Mouse (Mus musculus) heart, embryonic 14.5 days (tissue): ENCODE data around the gene Rab20. TPM values are rescaled to one million over a fixed set of nuclear protein-coding genes. Genes with fewer than 3 reads are reported as not detected.
A peak's percentile ranks its signal among the peaks of the same experiment; 100 is the strongest.

Experiments used
- ATAC-seq: fragments of 200-750 bp; cut with Nextera tagmentation; 2 replicates; pipeline ENCODE4 v1.8.0; 2017; ENCODE audit warnings: low read depth, moderate TSS enrichment; ENCODE audit not compliant: insufficient number of reproducible peaks, insufficient read depth, low FRiP score
- H3K27ac ChIP-seq, 2 experiments: fragments of 200-500 bp in 1 of 2; fragments of 300-500 bp in 1 of 2; sonication (generic) in 1 of 2; replicated peaks in 1 of 2; 2 replicates each; pipeline ENCODE4 v1.5.1; 2012 to 2014; ENCODE audit warnings: low read depth in 2 of 2, low read length in 2 of 2, control low read depth in 1 of 2, mild to moderate bottlenecking in 1 of 2, mixed read lengths in 1 of 2; ENCODE audit not compliant: control insufficient read depth in 1 of 2, insufficient read depth in 1 of 2
- H3K27me3 ChIP-seq: fragments of 300-500 bp; sonication (generic); 2 replicates; pipeline ENCODE4 v1.6.1; 2014; ENCODE audit warnings: mild to moderate bottlenecking, low read length, control low read depth; ENCODE audit not compliant: control insufficient read depth, insufficient read depth
- H3K36me3 ChIP-seq: fragments of 300-500 bp; sonication (generic); 2 replicates; pipeline ENCODE4 v1.6.1; 2014; ENCODE audit warnings: mild to moderate bottlenecking, control low read depth, low read length, mixed read lengths; ENCODE audit not compliant: control insufficient read depth, insufficient read depth
- H3K4me1 ChIP-seq, 2 experiments: fragments of 200-500 bp in 1 of 2; fragments of 300-500 bp in 1 of 2; sonication (generic) in 1 of 2; 2 replicates each; pipeline ENCODE4 v1.6.1; 2012 to 2014; ENCODE audit warnings: low read length in 2 of 2, control low read depth in 1 of 2, mixed read lengths in 1 of 2; ENCODE audit not compliant: control insufficient read depth in 2 of 2, insufficient read depth in 2 of 2
- H3K4me2 ChIP-seq: fragments of 300-500 bp; sonication (generic); 2 replicates; pipeline ENCODE4 v1.6.1; 2014; ENCODE audit warnings: mild to moderate bottlenecking, low read length
- H3K4me3 ChIP-seq, 2 experiments: fragments of 200-500 bp in 1 of 2; fragments of 300-500 bp in 1 of 2; sonication (generic) in 1 of 2; 2 replicates each; pipeline ENCODE4 v1.5.1; 2012 to 2014; ENCODE audit warnings: low read length in 2 of 2, mild to moderate bottlenecking in 2 of 2, control low read depth in 1 of 2, low read depth in 1 of 2, moderate library complexity in 1 of 2; ENCODE audit not compliant: control insufficient read depth in 1 of 2, insufficient read depth in 1 of 2
- H3K9ac ChIP-seq: fragments of 300-500 bp; sonication (generic); 2 replicates; pipeline ENCODE4 v1.6.1; 2014; ENCODE audit warnings: mild to moderate bottlenecking, low read length
- H3K9me3 ChIP-seq: fragments of 300-500 bp; sonication (generic); 2 replicates; pipeline ENCODE4 v1.6.1; 2016; ENCODE audit warnings: low read length, control low read depth; ENCODE audit not compliant: control insufficient read depth
- WGBS: fragments of 180-500 bp; shearing (Covaris S2); extraction: QIAGEN DNeasy Blood & Tissue Kit; methylation state at CpG from one replicate; pipeline ENCODE4 v1.1.7; 2014; 5-methylcytosine and 5-hydroxymethylcytosine counted together
- polyA plus RNA-seq: library from polyadenylated mRNA; unstranded; fragments of >200 nt; fragmentation: Nextera tagmentation; extraction: Ambion mirVana; gene quantifications from 2 replicates; pipeline ENCODE4 v1.2.1, GENCODE M21; 2014

The Rab20 gene
- polyA plus RNA-seq, 1 experiment from 2014 or later, result 39.7 TPM

DNA sequence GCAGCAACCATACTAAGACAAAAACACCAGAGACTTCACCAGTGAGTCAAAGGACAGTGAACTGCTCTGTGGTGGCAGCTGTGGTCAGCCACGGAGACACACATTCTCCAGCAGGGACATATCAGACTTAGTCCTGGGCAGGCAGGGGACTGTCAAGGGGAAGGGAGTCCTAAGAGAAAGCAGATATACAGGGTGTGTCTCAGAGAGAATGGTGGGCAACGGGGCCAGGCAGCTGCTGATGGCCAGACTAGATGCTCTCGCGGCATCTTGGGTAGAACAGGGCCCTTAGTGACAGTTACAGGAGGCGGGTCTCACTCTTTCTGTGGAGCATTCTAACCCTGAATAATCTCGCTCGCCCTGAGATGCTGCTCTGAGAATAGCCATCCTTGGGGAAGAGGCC lies 34.3 kb downstream of the Rab20 start:
- no peaks in the 10 kb centered on the region for H3K27me3 ChIP-seq
- peaks cover 98% of the 10 kb centered on the region for H3K36me3 ChIP-seq
- WGBS, result 67% methylated on average over 7 of the region's 7 CpGs
- H3K4me3 ChIP-seq, result no peak overlapping the region
- H3K9me3 ChIP-seq, result no peaks in the 10 kb centered on the region
- no peak overlapping the region for H3K4me2 ChIP-seq
- H3K27ac ChIP-seq, result no peak overlapping the region
- no peaks in the 10 kb centered on the region; a peak in 1 of 4 replicates for H3K4me1 ChIP-seq
- H3K9ac ChIP-seq, result no peak overlapping the region
- no peak for ATAC-seq

DNA sequence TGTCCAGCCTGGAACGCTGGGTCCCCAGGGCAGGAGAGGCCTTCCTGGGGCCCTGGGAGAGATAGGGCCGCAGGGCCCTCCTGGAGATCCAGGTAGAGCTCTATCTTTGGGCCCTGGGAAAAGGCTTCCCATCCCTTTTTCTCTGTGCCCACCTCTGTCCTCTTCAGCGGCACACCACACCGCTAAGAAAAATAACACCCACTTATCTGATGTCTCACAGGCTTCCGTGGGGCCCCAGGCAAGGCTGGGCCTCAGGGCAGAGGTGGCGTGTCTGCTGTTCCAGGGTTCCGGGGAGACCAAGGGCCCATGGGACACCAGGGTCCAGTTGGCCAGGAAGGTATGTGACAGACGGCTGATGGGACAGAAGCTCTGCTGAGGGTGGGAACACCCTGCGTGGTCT lies 34.9 kb downstream of the Rab20 start:
- Histone ChIP-seq H3K4me2 (no peak overlapping the region), H3K27me3 (no peaks in the 10 kb centered on the region), H3K4me1 (no peaks in the 10 kb centered on the region; a peak in 1 of 4 replicates), H3K9me3 (no peaks in the 10 kb centered on the region), H3K27ac (no peak overlapping the region), H3K9ac (no peak overlapping the region), H3K4me3 (no peak overlapping the region), H3K36me3 (peaks cover 99% of the 10 kb centered on the region)
- ATAC-seq, result no peak
- WGBS, result 65% methylated on average over 9 of the region's 9 CpGs

GRCm38 (mm10) chr8:11441291-11441690 lies 37.2 kb downstream of the Rab20 start:
- no peak for ATAC-seq
- Histone ChIP-seq H3K9ac (no peak overlapping the region), H3K27me3 (no peaks in the 10 kb centered on the region), H3K27ac (no peak overlapping the region), H3K4me2 (no peak overlapping the region), H3K4me1 (no peaks in the 10 kb centered on the region; a peak in 1 of 4 replicates), H3K36me3 (peaks cover 97% of the 10 kb centered on the region), H3K9me3 (no peaks in the 10 kb centered on the region), H3K4me3 (no peak overlapping the region)
- 85% methylated on average over 6 of the region's 6 CpGs for WGBS

DNA sequence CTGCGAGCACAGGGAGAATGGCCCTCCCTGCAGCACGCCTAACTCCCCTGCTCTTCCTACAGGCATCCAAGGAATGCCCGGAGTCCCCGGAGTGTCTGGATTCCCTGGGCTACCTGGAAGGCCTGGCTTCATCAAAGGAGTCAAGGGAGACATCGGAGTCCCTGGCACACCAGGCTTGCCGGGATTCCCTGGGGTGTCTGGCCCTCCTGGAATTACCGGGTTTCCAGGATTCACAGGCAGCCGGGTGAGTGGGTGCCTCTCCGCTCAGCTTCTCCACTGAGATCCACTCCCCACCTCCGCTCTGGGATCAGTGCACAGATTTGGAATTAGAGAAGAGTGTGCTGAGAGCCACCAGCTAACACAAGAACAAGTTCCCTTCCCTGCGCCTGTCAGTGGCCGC lies 40.6 kb downstream of the Rab20 start:
- no peak overlapping the region for H3K4me2 ChIP-seq
- H3K4me3 ChIP-seq, result no peak overlapping the region
- ATAC-seq, result no peak
- 53% methylated on average over 12 of the region's 12 CpGs for WGBS
- H3K36me3 ChIP-seq, result peaks cover 97% of the 10 kb centered on the region
- H3K9me3 ChIP-seq, result no peaks in the 10 kb centered on the region
- no peak overlapping the region for H3K27ac ChIP-seq
- H3K27me3 ChIP-seq, result no peaks in the 10 kb centered on the region
- H3K4me1 ChIP-seq, result no peaks in the 10 kb centered on the region; a peak in 1 of 4 replicates
- H3K9ac ChIP-seq, result no peak overlapping the region

DNA sequence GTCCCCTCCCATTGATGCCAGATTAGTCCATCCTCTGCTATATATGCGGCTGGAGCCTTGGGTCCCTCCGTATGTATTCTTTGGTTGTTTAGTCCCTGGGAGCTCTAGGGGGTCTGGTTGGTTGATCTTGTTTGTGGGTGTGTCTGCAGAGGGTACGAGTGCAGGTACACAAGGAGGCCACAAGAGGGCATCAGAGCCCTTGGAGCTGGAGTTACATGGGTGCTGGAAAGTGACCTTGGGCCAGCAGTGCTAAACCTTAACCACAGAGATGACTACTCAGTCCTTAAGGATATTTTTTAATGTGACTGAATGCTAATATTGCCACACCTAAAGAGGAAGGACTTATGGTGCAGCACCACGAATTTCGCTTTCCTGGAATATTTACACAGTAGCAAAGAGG lies 47.8 kb downstream of the Rab20 start:
- ATAC-seq, result no peak
- Histone ChIP-seq H3K27me3 (no peaks in the 10 kb centered on the region), H3K27ac (no peak overlapping the region), H3K36me3 (peaks cover 93% of the 10 kb centered on the region), H3K4me3 (no peak overlapping the region), H3K4me1 (no peaks in the 10 kb centered on the region), H3K9me3 (no peaks in the 10 kb centered on the region), H3K4me2 (no peak overlapping the region), H3K9ac (no peak overlapping the region)
- 68% methylated on average over 5 of the region's 5 CpGs for WGBS

GRCm38 (mm10) chr8:11423091-11423490 lies 55.4 kb downstream of the Rab20 start:
- Histone ChIP-seq H3K36me3 (peaks cover 86% of the 10 kb centered on the region), H3K27ac (no peak overlapping the region), H3K9ac (no peak overlapping the region), H3K9me3 (no peaks in the 10 kb centered on the region), H3K4me1 (peaks cover 12 to 24% of the 10 kb centered on the region in 2 experiments; a peak in 3 of 4 replicates), H3K27me3 (no peaks in the 10 kb centered on the region), H3K4me2 (no peak overlapping the region), H3K4me3 (no peak overlapping the region)
- WGBS, result 67% methylated on average over 7 of the region's 7 CpGs
- no peak for ATAC-seq

- no peak overlapping the region for H3K4me2 ChIP-seq
- H3K4me3 ChIP-seq, result no peak overlapping the region
- no peaks in the 10 kb centered on the region for H3K9me3 ChIP-seq
- ATAC-seq, result no peak
- H3K9ac ChIP-seq, result no peak overlapping the region
- H3K27ac ChIP-seq, result 0 out of 4 replicates have a peak overlapping the region, but pooled peaks of 1 of the 2 experiments have one; percentile 26
- WGBS, result 38% methylated on average over 6 of the region's 6 CpGs
- no peaks in the 10 kb centered on the region for H3K27me3 ChIP-seq
- H3K4me1 ChIP-seq, result peaks cover 12 to 24% of the 10 kb centered on the region in 2 experiments; a peak in 3 of 4 replicates
- peaks cover 86% of the 10 kb centered on the region for H3K36me3 ChIP-seq
Measured at GRCm38 (mm10) chr8:11421968-11422367, 56.5 kb downstream of the Rab20 start.

DNA sequence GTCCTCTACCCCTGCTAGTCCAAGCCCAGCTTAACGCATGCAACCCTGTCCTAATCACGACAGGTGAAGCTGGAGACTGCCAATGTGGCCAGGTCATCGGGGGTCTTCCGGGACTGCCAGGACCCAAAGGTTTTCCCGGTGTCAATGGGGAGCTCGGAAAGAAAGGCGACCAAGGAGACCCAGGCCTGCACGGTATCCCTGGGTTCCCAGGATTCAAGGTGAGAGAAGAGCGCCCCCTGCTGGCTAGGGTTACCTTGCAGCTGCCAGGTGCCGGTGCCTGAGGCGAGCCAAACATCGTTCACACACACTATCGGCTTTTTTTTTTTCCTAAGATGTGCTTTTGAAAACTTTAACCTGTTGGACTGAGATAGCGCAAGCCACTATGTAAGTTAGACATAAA lies 57.4 kb downstream of the Rab20 start:
- no peaks in the 10 kb centered on the region for H3K27me3 ChIP-seq
- H3K27ac ChIP-seq, result 0 out of 4 replicates have a peak overlapping the region, but pooled peaks of 1 of the 2 experiments have one; percentile 26
- H3K9ac ChIP-seq, result no peak overlapping the region
- 58% methylated on average over 14 of the region's 14 CpGs for WGBS
- H3K4me2 ChIP-seq, result no peak overlapping the region
- no peak for ATAC-seq
- H3K4me1 ChIP-seq, result peaks cover 12 to 24% of the 10 kb centered on the region in 2 experiments; a peak in 3 of 4 replicates
- no peaks in the 10 kb centered on the region for H3K9me3 ChIP-seq
- H3K4me3 ChIP-seq, result no peak overlapping the region
- H3K36me3 ChIP-seq, result peaks cover 86% of the 10 kb centered on the region
